Mouse (Mus musculus) ovary, postnatal 10 days (tissue): ENCODE results near the gene Gm13539.
"Not testable (repeated sequence)": the region's sequence is repeated elsewhere in the genome, so short reads cannot be mapped to it uniquely, and the experiment has no call there.

Experiments
- DNase-seq: peaks from one replicate; pipeline ENCODE4 v3.0.0; 2022; ENCODE audit warnings: low spot score

Gm13539 gene

GRCm38 (mm10) chr2:25781957-25782356 is at the start of gene Gm13539:
Gene Gm13539 (plus strand): TSS chr2:25782257.
- no peak for DNase-seq

GRCm38 (mm10) chr2:25733199-25733930 is 48.7 kb upstream of the Gm13539 start:
- DNase-seq = no peak

GRCm38 (mm10) chr2:25736709-25737108 is 45.3 kb upstream of the Gm13539 start, which contains the start of gene Obp2b:
Gene Obp2b (plus strand): TSS chr2:25737009.
- not testable (repeated sequence) for DNase-seq

GRCm38 (mm10) chr2:25741671-25742070 is 40.4 kb upstream of the Gm13539 start:
- DNase-seq = no peak

- DNase-seq = no peak
Measured at GRCm38 (mm10) chr2:25754201-25754600, 27.9 kb upstream of the Gm13539 start.

- DNase-seq = no peak
Measured at GRCm38 (mm10) chr2:25758064-25758625, 23.9 kb upstream of the Gm13539 start.

- DNase-seq = no peak
Measured at GRCm38 (mm10) chr2:25765269-25765668, 16.8 kb upstream of the Gm13539 start, which contains the start of gene Lcn3. Gene Lcn3 (plus strand): TSS chr2:25765569.

- no peak for DNase-seq
Measured at GRCm38 (mm10) chr2:25767764-25768163, 14.3 kb upstream of the Gm13539 start.

- DNase-seq = no peak
Measured at GRCm38 (mm10) chr2:25773507-25773906, 8.6 kb upstream of the Gm13539 start.

GRCm38 (mm10) chr2:25774640-25775039 is 7.4 kb upstream of the Gm13539 start:
- DNase-seq = no peak

- DNase-seq = no peak
Measured at GRCm38 (mm10) chr2:25775991-25776390, 6.1 kb upstream of the Gm13539 start.

GRCm38 (mm10) chr2:25776717-25777116 is 5.3 kb upstream of the Gm13539 start, which contains the start of gene Lcn11:
Gene Lcn11 (plus strand): TSS chr2:25777017.
- no peak for DNase-seq

GRCm38 (mm10) chr2:25779076-25779475 is 3.0 kb upstream of the Gm13539 start:
- no peak for DNase-seq

GRCm38 (mm10) chr2:25780921-25781320 is 1.1 kb upstream of the Gm13539 start:
- DNase-seq = no peak

- no peak for DNase-seq
Measured at GRCm38 (mm10) chr2:25785573-25786322, 3.7 kb downstream of the Gm13539 start.

GRCm38 (mm10) chr2:25789092-25789491 is 7.0 kb downstream of the Gm13539 start:
- no peak for DNase-seq

GRCm38 (mm10) chr2:25797635-25798034 is 15.6 kb downstream of the Gm13539 start:
- no peak for DNase-seq

- no peak for DNase-seq
Measured at GRCm38 (mm10) chr2:25798065-25798464, 16.0 kb downstream of the Gm13539 start.

GRCm38 (mm10) chr2:25811711-25812110 is 29.7 kb downstream of the Gm13539 start:
- DNase-seq = no peak

- no peak for DNase-seq
Measured at GRCm38 (mm10) chr2:25813364-25813763, 31.3 kb downstream of the Gm13539 start.

- DNase-seq = not testable (repeated sequence)
Measured at GRCm38 (mm10) chr2:25815748-25816147, 33.7 kb downstream of the Gm13539 start, which contains the start of gene Glt6d1. Gene Glt6d1 (minus strand): TSS chr2:25815848.

- no peak for DNase-seq
Measured at GRCm38 (mm10) chr2:25822806-25823205, 40.7 kb downstream of the Gm13539 start, which contains the start of gene Lcn9. Gene Lcn9 (plus strand): TSS chr2:25823153.

GRCm38 (mm10) chr2:25824751-25825150 is 42.7 kb downstream of the Gm13539 start:
- no peak for DNase-seq
